Mouse (Mus musculus) neural tube, embryonic 10.5 days (tissue): ENCODE measurements around the gene Wbp2.
A peak's percentile ranks its signal among the peaks of the same experiment; 100 is the strongest.
"Not testable (repeated sequence)": the region's sequence is repeated elsewhere in the genome, so short reads cannot be mapped to it uniquely, and the experiment has no call there.

Experiments
- DNase-seq: peaks from one replicate; pipeline ENCODE4 v3.0.0-alpha.2; 2017; ENCODE audit warnings: low spot score; ENCODE audit errors: extremely low spot score

Gene Wbp2

GRCm38 (mm10) chr11:116109441-116110081 lies 22.8 kb upstream of the Wbp2 start:
- peak; percentile 48 for DNase-seq

GRCm38 (mm10) chr11:116108464-116109137 lies 21.8 kb upstream of the Wbp2 start:
- no peak for DNase-seq

GRCm38 (mm10) chr11:116107777-116108285 lies 21.0 kb upstream of the Wbp2 start:
- DNase-seq, result peak; percentile 42

GRCm38 (mm10) chr11:116106963-116107776 lies 20.4 kb upstream of the Wbp2 start:
- DNase-seq, result no peak

- DNase-seq, result peak; percentile 50
These were observed 19.6 kb upstream of the Wbp2 start for GRCm38 (mm10) chr11:116106154-116106962.

GRCm38 (mm10) chr11:116105065-116105464 lies 18.3 kb upstream of the Wbp2 start:
- no peak for DNase-seq

- DNase-seq, result peak; percentile 56
These were observed 17.3 kb upstream of the Wbp2 start for GRCm38 (mm10) chr11:116104006-116104646.

GRCm38 (mm10) chr11:116103572-116103971 lies 16.8 kb upstream of the Wbp2 start:
- DNase-seq, result no peak

GRCm38 (mm10) chr11:116102472-116102871 lies 15.7 kb upstream of the Wbp2 start:
- no peak for DNase-seq

GRCm38 (mm10) chr11:116101931-116102381 lies 15.2 kb upstream of the Wbp2 start:
- DNase-seq, result no peak

- DNase-seq, result no peak
These were observed 14.0 kb upstream of the Wbp2 start for GRCm38 (mm10) chr11:116100839-116101238.

GRCm38 (mm10) chr11:116100385-116100784 lies 13.6 kb upstream of the Wbp2 start:
- DNase-seq, result no peak

- no peak for DNase-seq
These were observed 12.7 kb upstream of the Wbp2 start for GRCm38 (mm10) chr11:116099462-116099861.

GRCm38 (mm10) chr11:116098711-116099460 lies 12.1 kb upstream of the Wbp2 start:
- no peak for DNase-seq

GRCm38 (mm10) chr11:116096213-116097108 lies 9.7 kb upstream of the Wbp2 start:
- no peak for DNase-seq

- no peak for DNase-seq
These were observed 8.8 kb upstream of the Wbp2 start for GRCm38 (mm10) chr11:116095573-116095972.

GRCm38 (mm10) chr11:116093771-116094565 lies 7.2 kb upstream of the Wbp2 start:
- no peak for DNase-seq

GRCm38 (mm10) chr11:116092959-116093358 lies 6.2 kb upstream of the Wbp2 start:
- DNase-seq, result not testable (repeated sequence)
